Mouse (Mus musculus): ENCODE measurements around the gene Galnt7. TPM values are rescaled to one million over a fixed set of nuclear protein-coding genes. Genes with fewer than 3 reads are reported as not detected.
A peak's percentile ranks its signal among the peaks of the same experiment; 100 is the strongest.

The Galnt7 gene
- total RNA-seq, 1 experiment, result 17.7 TPM

- peaks cover 9% of the 10 kb centered on the region in 2 experiments for H3K4me1 ChIP-seq (ENCODE audit: control insufficient read depth in 2 of 2, insufficient read depth in 2 of 2, low read length in 2 of 2, poor library complexity in 1 of 2)
These were observed 75.5 kb downstream of the Galnt7 start for GRCm38 (mm10) chr8:57577301-57577700.

GRCm38 (mm10) chr8:57576238-57576637 lies 76.6 kb downstream of the Galnt7 start:
- H3K27ac ChIP-seq (ENCODE audit: insufficient read depth, low read depth, low read length, poor library complexity, severe bottlenecking), result no peak overlapping the region
- TF ChIP-seq MAFK (IDR thresholded peaks at IDR 0.05; ENCODE audit: insufficient read depth, low read depth, low read length), result no peak
- DNase-seq (ENCODE audit: low read depth, low spot score), result no peak

More at GRCm38 (mm10) chr8:57577301-57577700, 75.5 kb downstream of the Galnt7 start:
- Histone ChIP-seq H3K36me3 (ENCODE audit: control insufficient read depth, insufficient read depth, low read length, poor library complexity, severe bottlenecking) (no peaks in the 10 kb centered on the region), H3K27ac (ENCODE audit: insufficient read depth, low read depth, low read length, poor library complexity, severe bottlenecking) (no peak overlapping the region), H3K9me3 (ENCODE audit: control insufficient read depth, insufficient read depth, low read depth, low read length) (no peaks in the 10 kb centered on the region), H3K4me3 (ENCODE audit: insufficient read depth in 1 of 2, low read depth in 1 of 2, low read length in 2 of 2, poor library complexity in 1 of 2, severe bottlenecking in 1 of 2) (no peak overlapping the region), H3K9ac (ENCODE audit: insufficient read depth, low read depth, low read length, poor library complexity, severe bottlenecking) (no peak overlapping the region)
- TF ChIP-seq HCFC1 (IDR thresholded peaks at IDR 0.05; ENCODE audit: borderline replicate concordance, insufficient read depth, low read length) (no peak), MAFK (IDR thresholded peaks at IDR 0.05; ENCODE audit: insufficient read depth, low read depth, low read length) (no peak), CHD2 (IDR thresholded peaks at IDR 0.05; ENCODE audit: low read depth, low read length) (no peak), ZC3H11A (IDR thresholded peaks at IDR 0.05; ENCODE audit: borderline replicate concordance, low read depth, low read length) (no peak)
- in situ Hi-C loops (cut with MboI; ENCODE audit: low sequenced_read_pairs in 2 of 2, unreplicated experiment in 2 of 2), result loop anchor here (5.0 to 10.0 kb wide), 2 partner anchors 218 to 220 kb away; no protein-coding TSS in a partner anchor
- DNase-seq (ENCODE audit: low read depth, low spot score), result no peak

GRCm38 (mm10) chr8:57575336-57575735 lies 77.5 kb downstream of the Galnt7 start:
- no peak for TF ChIP-seq HCFC1 (IDR thresholded peaks at IDR 0.05; ENCODE audit: borderline replicate concordance, insufficient read depth, low read length)
- no peak for TF ChIP-seq ZC3H11A (IDR thresholded peaks at IDR 0.05; ENCODE audit: borderline replicate concordance, low read depth, low read length)
- no peak for TF ChIP-seq ZNF384 (IDR thresholded peaks at IDR 0.05; ENCODE audit: low read depth, low read length)
- no peak for TF ChIP-seq MAFK (IDR thresholded peaks at IDR 0.05; ENCODE audit: insufficient read depth, low read depth, low read length)
- no peak for TF ChIP-seq CHD2 (IDR thresholded peaks at IDR 0.05; ENCODE audit: low read depth, low read length)
- H3K4me3 ChIP-seq (ENCODE audit: insufficient read depth in 1 of 2, low read depth in 1 of 2, low read length in 2 of 2, poor library complexity in 1 of 2, severe bottlenecking in 1 of 2), result no peak overlapping the region
- H3K9ac ChIP-seq (ENCODE audit: insufficient read depth, low read depth, low read length, poor library complexity, severe bottlenecking), result no peak overlapping the region
- no peaks in the 10 kb centered on the region for H3K9me3 ChIP-seq (ENCODE audit: control insufficient read depth, insufficient read depth, low read depth, low read length)
- H3K4me1 ChIP-seq (ENCODE audit: control insufficient read depth in 2 of 2, insufficient read depth in 2 of 2, low read length in 2 of 2, poor library complexity in 1 of 2), result peaks cover 9% of the 10 kb centered on the region in 2 experiments
- no peak overlapping the region for H3K27ac ChIP-seq (ENCODE audit: insufficient read depth, low read depth, low read length, poor library complexity, severe bottlenecking)
- in situ Hi-C loops (cut with MboI; ENCODE audit: low sequenced_read_pairs in 2 of 2, unreplicated experiment in 2 of 2), result loop anchor here (5.0 to 10.0 kb wide), 2 partner anchors 219 to 222 kb away; no protein-coding TSS in a partner anchor
- H3K36me3 ChIP-seq (ENCODE audit: control insufficient read depth, insufficient read depth, low read length, poor library complexity, severe bottlenecking), result no peaks in the 10 kb centered on the region
- DNase-seq (ENCODE audit: low read depth, low spot score), result no peak

More at GRCm38 (mm10) chr8:57576238-57576637, 76.6 kb downstream of the Galnt7 start:
- H3K9ac ChIP-seq (ENCODE audit: insufficient read depth, low read depth, low read length, poor library complexity, severe bottlenecking), result no peak overlapping the region
- in situ Hi-C loops (cut with MboI; ENCODE audit: low sequenced_read_pairs in 2 of 2, unreplicated experiment in 2 of 2), result loop anchor here (5.0 to 10.0 kb wide), 2 partner anchors 219 to 221 kb away; no protein-coding TSS in a partner anchor
- H3K36me3 ChIP-seq (ENCODE audit: control insufficient read depth, insufficient read depth, low read length, poor library complexity, severe bottlenecking), result no peaks in the 10 kb centered on the region
- no peak overlapping the region for H3K4me3 ChIP-seq (ENCODE audit: insufficient read depth in 1 of 2, low read depth in 1 of 2, low read length in 2 of 2, poor library complexity in 1 of 2, severe bottlenecking in 1 of 2)
- no peaks in the 10 kb centered on the region for H3K9me3 ChIP-seq (ENCODE audit: control insufficient read depth, insufficient read depth, low read depth, low read length)
- H3K4me1 ChIP-seq (ENCODE audit: control insufficient read depth in 2 of 2, insufficient read depth in 2 of 2, low read length in 2 of 2, poor library complexity in 1 of 2), result peaks cover 9% of the 10 kb centered on the region in 2 experiments

- no peak overlapping the region for H3K4me3 ChIP-seq (ENCODE audit: insufficient read depth in 1 of 2, low read depth in 1 of 2, low read length in 2 of 2, poor library complexity in 1 of 2, severe bottlenecking in 1 of 2)
- H3K27ac ChIP-seq (ENCODE audit: insufficient read depth, low read depth, low read length, poor library complexity, severe bottlenecking), result no peak overlapping the region
- no peaks in the 10 kb centered on the region for H3K36me3 ChIP-seq (ENCODE audit: control insufficient read depth, insufficient read depth, low read length, poor library complexity, severe bottlenecking)
- H3K4me1 ChIP-seq (ENCODE audit: control insufficient read depth in 2 of 2, insufficient read depth in 2 of 2, low read length in 2 of 2, poor library complexity in 1 of 2), result peaks cover 7 to 9% of the 10 kb centered on the region in 2 experiments; a peak in 3 of 4 replicates
- in situ Hi-C loops (cut with MboI; ENCODE audit: low sequenced_read_pairs in 2 of 2, unreplicated experiment in 2 of 2), result loop anchor here in 1 of 2 experiments (10.0 kb wide), 1 partner anchor 220 kb away; no protein-coding TSS in a partner anchor
- H3K9ac ChIP-seq (ENCODE audit: insufficient read depth, low read depth, low read length, poor library complexity, severe bottlenecking), result no peak overlapping the region
- peak; percentile 66 for DNase-seq (ENCODE audit: low read depth, low spot score)
- H3K9me3 ChIP-seq (ENCODE audit: control insufficient read depth, insufficient read depth, low read depth, low read length), result no peaks in the 10 kb centered on the region
- TF ChIP-seq ZC3H11A (IDR thresholded peaks at IDR 0.05; ENCODE audit: borderline replicate concordance, low read depth, low read length), result peak; percentile 93
- TF ChIP-seq CHD2 (IDR thresholded peaks at IDR 0.05; ENCODE audit: low read depth, low read length), result no peak
These were observed 78.4 kb downstream of the Galnt7 start for GRCm38 (mm10) chr8:57574398-57574797.

- Histone ChIP-seq H3K9ac (ENCODE audit: insufficient read depth, low read depth, low read length, poor library complexity, severe bottlenecking) (no peak overlapping the region), H3K27ac (ENCODE audit: insufficient read depth, low read depth, low read length, poor library complexity, severe bottlenecking) (no peak overlapping the region), H3K36me3 (ENCODE audit: control insufficient read depth, insufficient read depth, low read length, poor library complexity, severe bottlenecking) (no peaks in the 10 kb centered on the region), H3K4me1 (ENCODE audit: control insufficient read depth in 2 of 2, insufficient read depth in 2 of 2, low read length in 2 of 2, poor library complexity in 1 of 2) (peaks cover 7 to 9% of the 10 kb centered on the region in 2 experiments; a peak in 3 of 4 replicates), H3K9me3 (ENCODE audit: control insufficient read depth, insufficient read depth, low read depth, low read length) (no peaks in the 10 kb centered on the region), H3K4me3 (ENCODE audit: insufficient read depth in 1 of 2, low read depth in 1 of 2, low read length in 2 of 2, poor library complexity in 1 of 2, severe bottlenecking in 1 of 2) (no peak overlapping the region)
- TF ChIP-seq HCFC1 (IDR thresholded peaks at IDR 0.05; ENCODE audit: borderline replicate concordance, insufficient read depth, low read length), result no peak
- no peak for TF ChIP-seq MAFK (IDR thresholded peaks at IDR 0.05; ENCODE audit: insufficient read depth, low read depth, low read length)
- TF ChIP-seq ZNF384 (IDR thresholded peaks at IDR 0.05; ENCODE audit: low read depth, low read length), result no peak
- TF ChIP-seq ZC3H11A (IDR thresholded peaks at IDR 0.05; ENCODE audit: borderline replicate concordance, low read depth, low read length), result no peak
- TF ChIP-seq CHD2 (IDR thresholded peaks at IDR 0.05; ENCODE audit: low read depth, low read length), result no peak
- no peak for DNase-seq (ENCODE audit: low read depth, low spot score)
- in situ Hi-C loops (cut with MboI; ENCODE audit: low sequenced_read_pairs in 2 of 2, unreplicated experiment in 2 of 2), result loop anchor here in 1 of 2 experiments (10.0 kb wide), 1 partner anchor 221 kb away; no protein-coding TSS in a partner anchor
These were observed 79.0 kb downstream of the Galnt7 start for GRCm38 (mm10) chr8:57573844-57574243.

Measured in ES-E14 (cell line).